Mouse (Mus musculus) skeletal muscle tissue, postnatal 0 days (tissue): ENCODE data around the gene Fkbp9. TPM values are rescaled to one million over a fixed set of nuclear protein-coding genes. Genes with fewer than 3 reads are reported as not detected.

Experiments used
- polyA plus RNA-seq: library from polyadenylated mRNA; unstranded; fragments of >200 nt; fragmentation: Nextera tagmentation; extraction: Ambion mirVana; gene quantifications from 2 replicates; pipeline ENCODE4 v1.2.1, GENCODE M21; 2015

The Fkbp9 gene
- 89.5 and 124 TPM in 2 replicates for polyA plus RNA-seq

DNA sequence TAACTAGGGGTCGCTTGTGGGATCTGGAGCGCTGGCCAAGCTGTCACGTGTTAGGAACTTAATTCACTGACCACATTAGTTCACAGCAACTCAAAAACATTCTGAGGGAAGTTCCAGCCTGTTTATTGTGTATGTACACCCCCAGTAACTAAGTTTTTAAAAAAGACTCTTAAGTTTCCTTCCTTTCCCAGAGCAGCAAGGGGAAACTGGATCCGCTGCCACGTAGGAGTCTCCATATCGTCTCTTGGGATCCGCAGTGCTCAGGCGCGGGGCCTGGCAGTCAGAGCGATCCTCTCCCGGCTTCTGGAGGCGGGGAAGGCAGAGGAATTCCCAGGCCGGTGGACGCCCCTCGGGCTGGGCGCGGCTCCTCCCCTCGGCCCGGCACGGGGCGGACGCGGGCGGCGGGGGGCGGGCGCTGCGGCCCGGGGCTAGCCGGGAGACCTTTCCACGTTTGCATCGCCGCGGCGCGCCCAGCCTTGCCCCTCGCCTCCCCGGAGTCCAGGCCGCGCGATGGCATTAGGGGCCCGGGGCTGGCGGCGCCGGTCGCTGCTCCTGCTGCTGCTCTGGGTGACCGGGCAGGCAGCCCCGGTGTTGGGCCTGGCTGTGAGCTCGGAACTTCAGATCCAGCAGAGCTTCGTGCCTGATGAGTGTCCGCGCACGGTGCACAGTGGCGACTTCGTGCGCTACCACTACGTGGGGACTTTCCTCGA is at the start of gene Fkbp9:
Fkbp9 (plus strand) TSS at position 363 of the 710 bp plus-strand sequence.

DNA sequence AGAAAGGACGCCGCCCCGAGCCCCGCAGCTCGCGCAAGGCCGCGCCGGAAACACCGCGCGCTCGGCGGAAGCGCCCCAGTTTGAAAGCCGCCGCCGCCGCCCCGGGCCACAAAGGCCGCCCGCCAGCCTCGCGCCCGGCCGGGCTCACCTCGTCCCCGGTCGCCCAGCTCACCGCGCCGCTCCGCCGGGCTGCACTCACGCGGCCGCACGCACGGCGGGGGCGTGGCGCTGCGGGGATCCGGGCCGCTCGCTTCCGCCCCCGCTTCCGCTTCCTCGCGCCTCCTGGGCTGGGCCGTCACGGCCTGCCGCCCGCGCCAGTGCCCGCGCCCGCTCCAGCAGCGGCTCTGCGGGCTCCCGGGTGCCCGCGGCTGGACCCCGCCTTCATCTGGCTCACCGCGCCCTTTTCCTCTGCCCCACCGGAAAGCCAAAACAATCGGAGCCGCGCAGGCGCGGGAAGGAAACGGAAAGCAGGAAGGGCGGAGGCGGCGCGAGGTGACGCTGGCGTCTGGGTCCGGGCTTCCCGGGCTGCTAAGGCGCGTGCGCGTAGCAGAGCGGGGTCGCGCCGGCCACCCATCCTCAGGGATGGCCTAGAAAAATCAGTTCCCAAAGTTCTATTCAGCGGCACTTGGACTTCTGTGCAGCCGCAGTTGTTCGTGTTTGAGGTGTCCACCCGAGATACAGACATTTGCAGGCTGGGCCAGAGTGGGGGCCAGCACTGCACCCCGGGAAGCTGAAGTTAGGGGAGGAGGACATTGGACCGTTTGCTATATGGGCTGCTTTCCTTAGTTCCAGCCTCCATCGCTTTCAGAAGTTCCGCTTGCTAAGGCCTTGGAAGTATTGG is 34.3 kb upstream of the Fkbp9 start, which contains the start of gene Kbtbd2:
Kbtbd2 (minus strand) TSS at position 503 of the 841 bp plus-strand sequence.

DNA sequence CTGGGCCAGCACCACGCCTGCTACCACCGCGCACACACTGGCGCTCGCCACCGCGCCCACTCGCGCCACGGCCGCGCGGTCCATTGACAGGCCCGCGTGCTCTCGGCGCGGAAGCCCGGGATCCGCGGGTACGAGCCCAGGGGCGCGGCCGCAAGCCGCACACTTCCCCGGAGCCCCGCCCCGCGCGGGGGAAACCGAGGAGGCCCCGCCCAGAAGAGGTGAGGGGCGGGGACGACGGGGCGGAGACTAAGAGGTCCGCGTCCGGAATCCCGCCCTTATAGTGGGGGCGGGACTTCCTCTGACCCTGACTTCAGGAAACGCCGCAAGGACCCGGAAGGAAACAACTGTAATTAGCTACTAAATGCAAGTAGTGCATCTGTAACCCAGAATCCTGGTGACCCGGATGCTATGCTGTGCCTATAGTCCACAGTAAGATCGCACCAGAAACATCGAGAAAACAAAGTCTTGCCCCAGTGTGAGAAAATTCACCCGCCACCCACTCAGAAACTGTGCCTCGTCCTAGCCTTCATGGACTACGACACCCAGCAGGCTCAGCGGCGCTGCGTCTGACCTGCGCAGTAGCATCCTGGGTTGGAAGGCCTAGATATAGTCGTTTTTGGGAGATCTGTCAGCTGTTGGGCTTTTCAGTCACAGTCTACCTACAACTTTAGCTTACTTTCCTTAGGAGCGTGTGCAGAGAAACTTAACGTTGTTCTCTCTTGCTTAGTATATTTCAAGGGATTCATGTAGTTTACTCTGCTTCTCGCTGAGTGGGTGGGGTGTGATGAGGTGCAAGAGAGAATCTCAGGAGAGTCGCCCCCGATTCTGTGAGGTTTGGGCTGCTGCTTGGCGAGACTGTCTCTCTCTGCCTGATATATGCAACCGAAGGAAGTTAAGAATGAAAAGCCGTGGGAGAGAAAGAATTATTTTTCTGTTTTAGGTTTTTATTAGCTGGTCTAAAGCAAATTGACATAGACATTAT is 92.2 kb downstream of the Fkbp9 start, which contains the start of the genes Nt5c3 and Vmn1r4:
Nt5c3 (minus strand) TSS at position 207 of the 982 bp plus-strand sequence.
Vmn1r4 (plus strand) TSS at position 290 of the 982 bp plus-strand sequence.

Other genes with a start within 250 kb of the Fkbp9 start
- gene Lsm5, start 127.3 kb upstream of the Fkbp9 start, polyA plus RNA-seq, result 59.1 and 76.9 TPM in 2 replicates
- 3.5 and 3.7 TPM in 2 replicates for gene Avl9, start 117.2 kb upstream of the Fkbp9 start, polyA plus RNA-seq
- gene Kbtbd2, start 34.2 kb upstream of the Fkbp9 start, polyA plus RNA-seq, result 13.6 and 16.1 TPM in 2 replicates
- 70.8 and 82.6 TPM in 2 replicates for gene Nt5c3, start 91.9 kb downstream of the Fkbp9 start, polyA plus RNA-seq
- 0.21 TPM in 1 of 2 replicates, not detected in the other for gene Vmn1r4, start 92.0 kb downstream of the Fkbp9 start, polyA plus RNA-seq
- gene Vmn1r5, start 138.2 kb downstream of the Fkbp9 start, polyA plus RNA-seq, result not detected in 2 replicates
- not detected in 2 replicates for gene Vmn1r6, start 165.2 kb downstream of the Fkbp9 start, polyA plus RNA-seq
- not detected in 2 replicates for gene Vmn1r7, start 193.3 kb downstream of the Fkbp9 start, polyA plus RNA-seq
- gene Vmn1r8, start 200.2 kb downstream of the Fkbp9 start, polyA plus RNA-seq, result not detected in 2 replicates
- gene Vmn1r9, start 234.7 kb downstream of the Fkbp9 start, polyA plus RNA-seq, result not detected in 2 replicates